Mouse (Mus musculus) retina, postnatal 1 day (tissue): ENCODE measurements at regions not wholly inside any gene's neighbourhood (a gene's known extent, or its start where the extent isn't known, plus 50 kb on each side); places are given as distances from the start of the nearest gene placed in this dataset.

Source experiments
- DNase-seq: peaks from one replicate; pipeline ENCODE4 v3.0.0-alpha.2; 2012

DNA sequence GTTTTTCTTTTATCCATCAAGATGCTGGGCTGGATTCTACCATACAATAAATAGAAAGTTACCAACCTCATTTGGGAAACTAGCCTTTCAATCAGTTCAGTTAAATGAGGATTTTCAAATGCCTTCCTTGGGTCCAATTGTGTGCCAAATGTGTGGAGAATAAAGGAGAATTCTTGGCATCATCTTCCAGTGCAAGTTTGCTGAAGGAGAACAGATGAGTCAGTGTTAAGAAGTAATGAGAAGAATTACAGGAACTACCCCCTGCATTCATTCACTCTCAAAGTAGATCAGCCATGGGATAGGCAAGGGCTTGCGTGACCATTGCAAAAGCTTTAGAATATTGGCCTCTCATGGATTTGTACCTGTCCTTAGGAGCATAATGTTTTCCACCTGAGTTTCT, 193.4 kb upstream of the Man1a start:
- DNase-seq: no peak

DNA sequence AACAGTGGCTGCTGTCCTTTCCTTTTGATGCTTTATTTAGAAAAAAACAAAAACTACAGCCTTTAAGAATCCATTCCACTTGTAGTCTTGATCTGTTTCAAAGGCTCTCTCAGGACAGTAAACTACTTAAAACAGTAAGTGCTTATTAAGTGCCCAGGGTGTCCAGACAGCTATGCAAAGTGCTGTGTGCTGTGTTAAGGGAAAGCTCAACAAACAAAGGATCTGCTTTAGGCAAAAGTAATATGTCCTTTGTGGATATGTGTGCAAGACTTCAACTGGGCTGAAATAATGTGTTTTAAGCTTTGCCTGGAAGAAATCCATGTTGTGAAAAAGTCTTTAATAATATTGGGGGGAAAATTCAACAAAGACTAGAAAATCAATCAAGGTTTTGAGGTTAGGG, 192.9 kb upstream of the Man1a start:
- DNase-seq: no peak

GRCm38 (mm10) chr10:54266656-54267055, 190.2 kb upstream of the Man1a start:
- DNase-seq: no peak

DNA sequence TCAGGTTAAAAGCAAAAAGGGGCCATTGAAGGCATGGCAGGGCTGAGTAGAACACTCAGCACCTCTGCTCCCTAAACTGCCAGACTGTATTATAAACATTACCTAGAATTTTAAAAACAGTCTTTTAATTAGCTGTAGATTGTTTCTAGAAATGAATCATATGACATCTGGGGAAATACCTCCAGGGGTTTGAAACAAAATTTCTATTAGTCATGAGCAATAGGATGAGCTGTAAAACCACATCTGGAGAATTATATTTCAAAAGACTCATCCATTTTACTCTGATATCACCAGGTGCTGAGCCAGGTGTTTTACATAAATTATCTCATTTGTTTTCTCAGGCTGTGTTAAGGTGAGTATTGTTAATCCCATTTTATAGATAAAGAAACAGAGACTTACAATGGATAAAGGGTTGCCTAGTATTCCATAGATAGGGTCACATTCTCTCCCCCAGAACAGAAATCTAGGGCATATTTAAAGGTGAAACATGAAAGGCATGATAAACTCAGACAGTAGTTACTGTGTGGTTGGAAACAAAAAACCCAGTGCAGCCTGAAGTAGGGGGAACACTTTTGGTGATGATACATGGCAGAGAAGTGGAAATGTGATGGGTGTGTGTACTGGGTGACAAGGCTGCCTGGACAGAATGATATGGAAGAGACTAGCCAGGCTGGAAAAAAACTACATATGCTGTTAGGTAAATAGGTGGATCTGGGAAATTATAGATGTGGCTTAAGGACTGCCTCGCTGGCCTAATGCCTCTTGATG, 178.6 kb upstream of the Man1a start:
- DNase-seq: no peak

DNA sequence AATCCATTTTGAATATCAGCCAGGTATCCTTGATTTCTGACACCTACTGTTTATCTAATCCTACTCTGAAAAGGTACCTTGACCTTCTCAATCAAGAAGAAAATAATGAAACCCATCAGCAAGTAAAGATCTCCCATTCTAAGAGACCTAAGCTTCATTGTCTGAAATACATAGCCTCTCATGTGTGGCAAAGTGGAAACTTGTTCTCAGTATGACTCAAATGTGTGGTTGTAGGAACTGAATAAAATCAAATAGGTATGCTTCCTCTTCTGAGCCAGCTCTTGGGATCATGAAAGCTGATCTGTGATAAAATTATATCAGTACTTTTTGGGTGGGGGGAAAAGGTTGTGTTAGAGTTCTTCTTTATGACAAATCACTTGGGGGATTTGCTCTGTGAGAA, 168.6 kb upstream of the Man1a start:
- DNase-seq: no peak

DNA sequence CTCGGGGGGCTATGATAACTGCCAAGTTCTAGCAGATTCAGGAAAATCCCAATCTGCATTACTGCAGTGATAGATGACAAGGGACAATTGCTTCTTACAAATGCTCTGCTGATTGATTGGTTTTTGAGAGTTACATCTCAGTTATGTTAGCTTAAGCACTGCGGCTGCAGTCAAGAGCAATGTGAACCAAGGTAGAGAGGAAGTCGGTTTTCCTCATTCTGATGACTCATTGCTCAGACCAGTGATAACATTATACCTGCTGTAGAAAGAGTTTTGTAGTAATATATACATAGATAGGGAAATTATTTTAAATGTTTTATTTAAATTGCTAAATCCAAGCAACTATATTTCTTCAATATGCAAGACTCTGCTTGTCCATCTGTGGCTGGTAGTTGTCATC, 126.0 kb upstream of the Man1a start:
- no peak for DNase-seq

GRCm38 (mm10) chr10:54201727-54202126, 125.3 kb upstream of the Man1a start:
- no peak for DNase-seq

DNA sequence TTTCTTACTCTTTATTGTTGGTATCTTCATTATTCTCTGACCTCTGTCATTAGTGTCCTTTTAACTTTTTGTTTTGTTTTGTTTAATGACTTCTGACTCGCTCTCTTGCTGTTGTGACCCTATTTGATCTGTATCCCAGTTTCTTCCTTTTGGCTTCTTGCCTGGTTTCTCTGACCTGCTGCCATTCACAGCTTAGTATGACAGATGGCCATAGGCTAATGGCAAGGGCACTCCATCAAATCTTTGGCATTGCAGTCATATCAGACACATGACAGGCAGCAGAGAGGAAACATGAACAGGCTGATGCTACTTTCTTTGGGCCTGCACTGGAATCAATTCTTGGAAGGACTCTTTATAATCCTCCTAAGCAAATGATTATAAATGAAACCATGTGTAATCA, 106.3 kb upstream of the Man1a start:
- DNase-seq: peak; percentile 37

DNA sequence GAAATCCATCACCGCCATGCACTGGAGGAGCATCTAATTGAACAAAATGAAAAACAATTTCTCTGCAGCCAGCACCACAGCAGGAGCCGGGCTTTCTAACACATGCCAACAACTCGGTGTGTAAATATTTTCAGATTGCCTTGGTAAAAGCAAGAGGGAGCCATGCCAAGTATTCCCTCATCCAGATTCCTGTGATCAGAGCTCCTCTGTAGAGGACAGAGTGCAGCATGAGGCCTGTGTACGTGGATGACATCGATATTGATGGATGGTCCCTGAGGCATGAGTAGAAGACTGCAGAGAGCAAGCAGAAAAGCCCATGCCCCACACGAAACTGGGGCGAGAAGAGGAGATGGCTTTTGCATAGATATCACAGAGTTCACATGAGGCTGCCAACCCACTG, 92.9 kb upstream of the Man1a start:
- DNase-seq: no peak

- DNase-seq: no peak
These were observed 84.8 kb upstream of the Man1a start for GRCm38 (mm10) chr10:54161091-54161742.

- no peak for DNase-seq
These were observed 77.5 kb upstream of the Man1a start for GRCm38 (mm10) chr10:54153928-54154327.

GRCm38 (mm10) chr10:54132634-54133033, 56.2 kb upstream of the Man1a start:
- no peak for DNase-seq
